Mouse (Mus musculus) hindbrain, embryonic 16.5 days (tissue): ENCODE measurements around the gene Gsto2. TPM values are rescaled to one million over a fixed set of nuclear protein-coding genes. Genes with fewer than 3 reads are reported as not detected.

ENCODE experiments used
- ATAC-seq: fragments of 200-750 bp; cut with Nextera tagmentation; 2 replicates; pipeline ENCODE4 v1.8.0; 2017; ENCODE audit warnings: moderate TSS enrichment, moderate library complexity
- H3K27ac ChIP-seq: fragments of 300-500 bp; sonication (generic); 2 replicates; pipeline ENCODE4 v1.5.1; 2014; ENCODE audit warnings: low read depth, mild to moderate bottlenecking, control low read depth, low read length, moderate library complexity
- H3K27me3 ChIP-seq: fragments of 300-500 bp; sonication (generic); replicated peaks from 2 replicates; pipeline ENCODE4 v1.6.1; 2014; ENCODE audit warnings: low read length; ENCODE audit not compliant: control insufficient read depth, insufficient read depth
- H3K36me3 ChIP-seq: fragments of 300-500 bp; sonication (generic); 2 replicates; pipeline ENCODE4 v1.6.1; 2014; ENCODE audit warnings: mild to moderate bottlenecking, low read length, moderate library complexity, mixed read lengths; ENCODE audit not compliant: control insufficient read depth, insufficient read depth
- H3K4me1 ChIP-seq: fragments of 300-500 bp; sonication (generic); 2 replicates; pipeline ENCODE4 v1.6.1; 2014; ENCODE audit warnings: low read depth, low read length; ENCODE audit not compliant: control insufficient read depth, insufficient read depth
- H3K4me2 ChIP-seq: fragments of 300-500 bp; sonication (generic); 2 replicates; pipeline ENCODE4 v1.6.1; 2014; ENCODE audit warnings: mild to moderate bottlenecking, low read length, control low read depth, moderate library complexity
- H3K4me3 ChIP-seq: fragments of 300-500 bp; sonication (generic); 2 replicates; pipeline ENCODE4 v1.5.1; 2014; ENCODE audit warnings: mild to moderate bottlenecking, low read length, control low read depth, moderate library complexity
- H3K9ac ChIP-seq: fragments of 300-500 bp; sonication (generic); 2 replicates; pipeline ENCODE4 v1.6.1; 2014; ENCODE audit warnings: low read depth, mild to moderate bottlenecking, control low read depth, low read length, moderate library complexity
- H3K9me3 ChIP-seq: fragments of 300-500 bp; sonication (generic); 2 replicates; pipeline ENCODE4 v1.6.1; 2014; ENCODE audit warnings: mild to moderate bottlenecking, low read length, moderate library complexity; ENCODE audit not compliant: control insufficient read depth
- WGBS: fragments of 180-500 bp; shearing (Covaris S2); extraction: QIAGEN DNeasy Blood & Tissue Kit; methylation state at CpG from one replicate; pipeline ENCODE4 v1.1.7; 2014; 5-methylcytosine and 5-hydroxymethylcytosine counted together
- polyA plus RNA-seq: library from polyadenylated mRNA; unstranded; fragments of >200 nt; fragmentation: Nextera tagmentation; extraction: Ambion mirVana; gene quantifications from 2 replicates; pipeline ENCODE4 v1.2.1, GENCODE M21; 2015

Gene Gsto2
- polyA plus RNA-seq, 1 experiment from 2014 or later: 1.2 TPM

DNA sequence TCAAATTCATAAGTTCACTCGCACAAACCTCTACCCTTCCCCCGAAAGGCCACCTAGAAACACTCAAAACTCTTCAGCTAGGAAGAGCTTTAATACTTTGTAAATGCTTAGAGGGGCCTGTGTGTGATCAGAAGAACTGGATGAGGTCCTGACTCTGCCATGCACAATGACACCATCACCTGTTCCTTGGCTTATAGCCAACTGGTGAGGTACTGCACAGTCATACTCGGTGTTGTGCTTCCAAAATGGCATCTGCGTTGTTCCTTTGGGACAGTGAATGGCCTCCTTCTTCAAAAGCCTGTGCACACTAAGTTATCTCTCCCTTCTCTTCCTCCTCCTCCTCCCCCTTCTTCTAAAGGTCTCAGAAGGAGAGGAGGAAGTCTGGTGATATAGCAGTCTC, 45.4 kb downstream of the Gsto2 start:
- Histone ChIP-seq H3K27ac (no peak overlapping the region), H3K27me3 (no peaks in the 10 kb centered on the region), H3K4me2 (no peak overlapping the region), H3K36me3 (no peaks in the 10 kb centered on the region), H3K4me3 (no peak overlapping the region), H3K9me3 (no peaks in the 10 kb centered on the region), H3K4me1 (peaks cover 7% of the 10 kb centered on the region), H3K9ac (no peak overlapping the region)
- no peak for ATAC-seq
- 80% methylated on average over 4 of the region's 4 CpGs for WGBS

DNA sequence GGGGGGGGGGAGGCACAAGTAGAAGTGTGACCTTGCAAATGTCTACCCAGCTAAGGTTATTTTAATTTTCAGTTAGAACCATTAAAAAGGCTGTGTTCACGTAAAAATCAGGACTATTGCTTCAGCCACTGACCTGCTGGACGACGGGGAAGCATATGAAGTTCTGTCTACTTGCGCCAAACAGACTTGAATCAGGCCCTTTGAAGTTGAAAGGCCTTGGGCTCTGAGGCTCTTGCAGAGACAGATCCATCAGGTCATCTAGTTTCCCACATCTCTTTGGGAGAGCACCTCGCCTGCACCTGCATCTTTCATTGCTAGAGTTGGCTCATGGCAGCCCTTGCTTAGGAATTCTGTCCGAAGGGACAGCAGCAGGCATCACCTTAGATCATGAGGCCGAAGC, 48.0 kb downstream of the Gsto2 start:
- Histone ChIP-seq H3K36me3 (no peaks in the 10 kb centered on the region), H3K27me3 (0 out of 2 replicates have a peak, but pooled peaks cover 2% of the 10 kb centered on the region), H3K4me3 (no peak overlapping the region), H3K9me3 (no peaks in the 10 kb centered on the region), H3K4me2 (no peak overlapping the region), H3K4me1 (peaks cover 13% of the 10 kb centered on the region), H3K27ac (no peak overlapping the region), H3K9ac (no peak overlapping the region)
- 91% methylated on average over 7 of the region's 7 CpGs for WGBS
- ATAC-seq: no peak

- H3K4me2 ChIP-seq: no peak overlapping the region
- no peak overlapping the region for H3K27ac ChIP-seq
- H3K4me3 ChIP-seq: no peak overlapping the region
- 95% methylated on average over 4 of the region's 4 CpGs for WGBS
- H3K36me3 ChIP-seq: no peaks in the 10 kb centered on the region
- H3K4me1 ChIP-seq: peaks cover 12% of the 10 kb centered on the region
- no peak for ATAC-seq
- no peaks in the 10 kb centered on the region for H3K9me3 ChIP-seq
- no peak overlapping the region for H3K9ac ChIP-seq
- 0 out of 2 replicates have a peak, but pooled peaks cover 2% of the 10 kb centered on the region for H3K27me3 ChIP-seq
These were observed 48.9 kb downstream of the Gsto2 start for GRCm38 (mm10) chr19:47914191-47914590.

DNA sequence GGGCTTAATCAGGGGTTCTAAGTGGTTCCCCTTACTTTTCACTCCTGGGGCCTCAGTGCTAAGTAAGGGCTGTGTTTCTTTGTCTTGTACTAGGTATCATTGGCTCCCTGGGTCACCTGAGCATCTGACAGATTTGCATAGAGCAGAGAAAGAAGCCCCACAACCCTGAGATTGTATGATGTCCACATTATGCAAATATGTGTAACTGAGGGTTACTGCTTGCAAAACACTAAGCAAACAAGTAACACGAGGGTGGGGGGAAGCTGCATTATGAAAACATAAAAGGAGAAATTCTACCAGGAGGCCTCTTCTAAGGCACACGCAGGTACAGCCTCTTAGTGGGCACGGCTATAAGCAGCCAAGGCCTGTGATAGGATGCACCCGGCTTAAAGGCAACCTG, 49.9 kb downstream of the Gsto2 start:
- Histone ChIP-seq H3K4me3 (no peak overlapping the region), H3K4me2 (no peak overlapping the region), H3K4me1 (peaks cover 14% of the 10 kb centered on the region), H3K9me3 (no peaks in the 10 kb centered on the region), H3K36me3 (no peaks in the 10 kb centered on the region), H3K9ac (no peak overlapping the region), H3K27me3 (0 out of 2 replicates have a peak, but pooled peaks cover 2% of the 10 kb centered on the region), H3K27ac (no peak overlapping the region)
- WGBS: 82% methylated on average over 4 of the region's 4 CpGs
- no peak for ATAC-seq

- no peak for ATAC-seq
- Histone ChIP-seq H3K9ac (no peak overlapping the region), H3K9me3 (no peaks in the 10 kb centered on the region), H3K4me3 (no peak overlapping the region), H3K4me2 (peak overlapping the region; percentile 61), H3K27ac (no peak overlapping the region), H3K36me3 (no peaks in the 10 kb centered on the region), H3K27me3 (0 out of 2 replicates have a peak, but pooled peaks cover 2% of the 10 kb centered on the region), H3K4me1 (peaks cover 13% of the 10 kb centered on the region)
- 22% methylated on average over 4 of the region's 4 CpGs for WGBS
These were observed 52.1 kb downstream of the Gsto2 start for GRCm38 (mm10) chr19:47917396-47917795.

- peak overlapping the region; percentile 81 for H3K9ac ChIP-seq
- no peak for ATAC-seq
- no peak overlapping the region for H3K27ac ChIP-seq
These were observed 52.7 kb downstream of the Gsto2 start for GRCm38 (mm10) chr19:47918016-47918415.

GRCm38 (mm10) chr19:47918455-47919101, 53.2 kb downstream of the Gsto2 start:
- Histone ChIP-seq H3K27me3 (0 out of 2 replicates have a peak, but pooled peaks cover 2% of the 10 kb centered on the region), H3K36me3 (no peaks in the 10 kb centered on the region), H3K9me3 (no peaks in the 10 kb centered on the region), H3K9ac (peak overlapping the region; percentile 81), H3K4me2 (peak overlapping the region; percentile 61), H3K27ac (peak overlapping the region; percentile 82), H3K4me1 (peaks cover 13% of the 10 kb centered on the region), H3K4me3 (peak overlapping the region; percentile 66)
- WGBS: 2% methylated on average over 29 of the region's 29 CpGs
- peak; percentile 67 for ATAC-seq

More at GRCm38 (mm10) chr19:47918016-47918415, 52.7 kb downstream of the Gsto2 start:
- H3K36me3 ChIP-seq: no peaks in the 10 kb centered on the region
- H3K9me3 ChIP-seq: no peaks in the 10 kb centered on the region
- H3K4me1 ChIP-seq: peaks cover 13% of the 10 kb centered on the region
- H3K4me3 ChIP-seq: peak overlapping the region; percentile 66
- H3K27me3 ChIP-seq: 0 out of 2 replicates have a peak, but pooled peaks cover 2% of the 10 kb centered on the region
- 14% methylated on average over 9 of the region's 9 CpGs for WGBS
- H3K4me2 ChIP-seq: peak overlapping the region; percentile 61

DNA sequence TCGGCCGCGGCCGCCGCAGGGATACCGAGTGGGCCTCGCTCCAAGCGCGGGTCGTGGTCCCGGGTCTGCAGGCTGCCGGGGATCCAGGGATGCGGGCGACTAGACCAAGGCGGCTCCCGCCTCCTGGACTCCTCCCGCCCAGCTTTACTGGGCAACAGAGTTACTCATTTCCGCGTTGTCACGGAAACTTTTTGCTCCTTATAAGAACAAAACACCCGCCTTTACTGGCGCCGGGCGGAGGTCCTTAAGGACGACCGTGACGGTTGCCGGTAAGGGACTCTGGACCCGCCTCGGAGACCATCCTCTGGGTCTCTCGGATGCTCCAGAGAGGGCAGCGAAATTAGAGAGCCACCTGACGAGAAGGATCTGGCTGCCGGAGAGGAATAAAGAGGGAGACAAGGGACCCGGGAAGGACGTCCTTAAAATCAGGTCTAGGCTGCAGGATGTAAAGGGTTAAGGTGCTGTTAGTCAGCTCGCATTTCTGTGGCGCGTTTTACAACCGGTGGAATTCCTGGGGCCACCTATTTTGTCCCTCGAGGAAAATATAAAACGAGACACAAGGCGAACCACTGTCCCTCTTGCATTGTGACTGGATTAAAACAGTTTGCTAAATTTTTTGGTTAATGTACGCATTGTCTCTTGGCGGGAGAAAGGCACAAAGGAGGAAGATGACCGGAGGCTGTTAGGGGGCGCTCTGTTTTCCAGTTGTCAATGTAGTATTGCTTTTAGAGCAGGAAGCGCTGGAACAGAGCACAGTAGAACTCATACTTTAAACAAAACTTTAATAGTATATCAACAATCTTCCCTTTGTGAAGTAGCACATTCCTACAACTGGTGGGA, 54.0 kb downstream of the Gsto2 start, which contains the start of the genes Cfap43 and Itprip:
Gene Cfap43 (minus strand): TSS at position 162 of the 840 bp plus-strand sequence.
Gene Itprip (minus strand): TSS at position 174 of the 840 bp plus-strand sequence.
- 0 out of 2 replicates have a peak, but pooled peaks cover 2% of the 10 kb centered on the region for H3K27me3 ChIP-seq
- H3K27ac ChIP-seq: peak within 1 kb of the TSS; percentile 82
- WGBS: under 1% methylated on average over 48 of the region's 48 CpGs
- no peaks in the 10 kb centered on the region for H3K9me3 ChIP-seq
- H3K36me3 ChIP-seq: no peaks in the 10 kb centered on the region
- H3K4me2 ChIP-seq: peak within 1 kb of the TSS; percentile 61
- peak within 1 kb of the TSS; percentile 66 for H3K4me3 ChIP-seq
- H3K9ac ChIP-seq: peak within 1 kb of the TSS; percentile 81
- H3K4me1 ChIP-seq: peaks cover 13% of the 10 kb centered on the region
- peak; percentile 86 for ATAC-seq

DNA sequence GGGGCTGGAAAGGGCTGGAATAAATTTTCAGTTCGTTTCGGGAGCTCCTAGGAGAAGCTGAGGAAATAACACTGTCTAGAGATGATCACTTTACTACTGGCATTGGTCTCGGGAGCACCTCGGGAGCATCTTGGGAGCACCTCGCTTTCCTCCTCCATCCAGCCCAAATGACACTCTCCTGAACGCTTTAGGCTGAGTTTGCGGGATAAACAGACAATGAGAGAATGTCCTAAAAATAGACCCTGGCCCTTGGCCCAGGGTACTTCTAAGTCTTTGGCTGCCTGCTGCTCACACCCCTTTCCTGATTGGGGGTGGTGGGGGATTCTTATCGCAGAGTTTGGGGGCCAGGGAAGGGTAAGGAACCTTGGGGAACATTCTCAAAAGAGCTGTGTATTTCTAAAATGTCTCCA, 54.6 kb downstream of the Gsto2 start:
- no peaks in the 10 kb centered on the region for H3K36me3 ChIP-seq
- H3K27ac ChIP-seq: no peak overlapping the region
- ATAC-seq: no peak
- H3K4me3 ChIP-seq: peak overlapping the region; percentile 66
- WGBS: 4% methylated on average over 8 of the region's 8 CpGs
- H3K4me1 ChIP-seq: peaks cover 13% of the 10 kb centered on the region
- peak overlapping the region; percentile 61 for H3K4me2 ChIP-seq
- no peaks in the 10 kb centered on the region for H3K9me3 ChIP-seq
- peak overlapping the region; percentile 81; the same call in 1 of the 2 replicates for H3K9ac ChIP-seq
- 0 out of 2 replicates have a peak, but pooled peaks cover 2% of the 10 kb centered on the region for H3K27me3 ChIP-seq
